Mouse (Mus musculus): Measurements from ENCODE around the gene Sec16a.

DNA sequence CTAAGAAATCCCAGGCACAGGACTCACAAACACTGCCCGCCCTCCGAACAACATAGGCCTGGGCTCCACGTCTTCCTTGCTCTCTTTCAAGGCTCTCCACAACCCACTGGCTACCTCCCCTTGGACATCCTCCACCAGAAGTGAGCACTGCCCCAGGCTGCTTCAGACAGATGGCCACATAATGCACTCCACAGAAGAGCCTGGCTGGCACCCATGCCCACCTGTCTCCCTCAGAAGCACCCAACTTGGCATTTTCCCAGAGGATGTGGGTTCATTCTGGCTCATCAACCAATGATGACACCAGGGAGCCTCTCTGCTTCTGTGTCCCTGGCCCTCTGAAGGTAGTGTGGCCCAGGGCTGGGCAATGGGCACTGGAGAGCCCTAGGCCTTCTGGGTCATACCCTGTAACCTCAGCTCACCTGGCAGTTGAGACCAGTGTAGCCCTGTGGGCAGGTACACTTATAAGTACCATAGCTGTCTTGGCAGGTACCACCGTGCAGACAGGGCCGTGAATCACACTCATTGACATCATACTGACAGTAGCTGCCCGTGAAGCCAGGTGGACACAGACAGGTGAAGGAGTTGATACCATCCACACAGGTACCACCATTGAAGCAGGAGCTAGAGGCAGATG, 26.8 kb upstream of the Sec16a start:
- TF ChIP-seq CTCF (IDR thresholded peaks at IDR 0.05; ENCODE audit: borderline replicate concordance, extremely low read depth, insufficient read depth, insufficient read length) (no peak), POLR2A (IDR thresholded peaks at IDR 0.05; ENCODE audit: borderline replicate concordance, extremely low read depth, insufficient read depth, insufficient read length, poor library complexity, severe bottlenecking) (no peak)

Measured in brain, embryonic 14.5 days (tissue).